Mouse (Mus musculus) embryo, embryonic 9.5 days (tissue): ENCODE measurements around the gene Ttc7b.
A peak's percentile ranks its signal among the peaks of the same experiment; 100 is the strongest.

Source experiments
- DNase-seq: peaks from one replicate; pipeline ENCODE4 v3.0.0-alpha.2; 2017; ENCODE audit errors: extremely low spot score

Gene Ttc7b

DNA sequence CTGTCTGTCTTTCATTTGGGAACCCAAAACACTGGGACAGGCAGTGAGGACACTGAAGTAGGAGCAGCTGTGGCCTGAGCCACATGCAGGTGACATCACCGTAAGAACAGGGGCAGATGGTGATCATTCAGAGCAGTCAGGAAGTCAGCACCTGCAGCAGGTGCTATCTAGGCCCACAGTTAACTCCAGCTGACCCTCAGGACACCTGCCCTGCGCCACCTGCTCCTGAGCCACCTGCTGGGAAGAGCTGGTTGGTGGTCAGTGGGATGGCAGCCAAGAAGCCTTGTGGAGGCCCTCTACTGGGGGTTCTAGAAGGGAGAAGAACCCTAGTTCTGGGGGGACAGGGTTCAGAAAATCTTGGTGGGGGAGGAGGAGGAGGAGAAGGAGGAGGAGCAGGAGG lies 216.3 kb downstream of the Ttc7b start:
- no peak for DNase-seq

DNA sequence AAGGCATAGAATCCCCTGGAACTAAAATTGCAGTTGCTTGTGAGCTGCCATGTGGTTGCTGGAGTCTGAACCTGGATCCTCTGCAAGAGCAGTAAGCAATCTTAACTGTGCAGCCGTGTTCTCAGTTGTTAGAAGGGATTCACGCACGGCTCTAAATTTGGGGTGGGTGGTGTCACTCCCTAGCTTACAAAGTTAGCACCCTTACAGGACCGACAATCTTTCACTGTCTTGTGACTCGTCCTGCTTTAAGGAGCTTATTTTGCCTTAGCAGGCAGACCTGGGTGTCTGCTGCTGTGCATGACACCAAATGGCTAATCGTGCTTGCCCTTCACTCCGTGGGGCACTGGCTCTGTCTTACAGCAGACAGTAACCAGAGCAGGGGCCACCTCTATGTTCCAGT lies 217.5 kb downstream of the Ttc7b start:
- DNase-seq, result no peak

DNA sequence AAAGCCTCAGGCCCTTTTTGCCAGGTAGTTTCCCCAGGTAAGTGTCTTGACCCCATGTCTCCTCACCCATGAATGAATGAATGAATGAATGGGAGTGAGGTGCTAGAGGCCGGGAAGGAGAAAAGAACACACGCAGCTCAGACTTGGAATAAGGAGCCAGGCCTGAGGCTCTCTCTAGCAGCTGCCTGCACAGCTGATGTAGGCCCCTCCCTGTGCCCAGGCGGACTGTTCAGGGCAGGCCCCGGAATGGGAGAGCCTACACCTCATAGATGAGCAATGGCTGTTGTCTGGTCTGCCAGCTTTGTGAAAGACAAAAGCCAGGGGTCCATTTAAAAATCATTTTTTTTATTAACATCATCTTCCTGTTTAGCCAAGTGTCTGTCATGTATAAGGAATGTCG lies 220.2 kb downstream of the Ttc7b start:
- no peak for DNase-seq

DNA sequence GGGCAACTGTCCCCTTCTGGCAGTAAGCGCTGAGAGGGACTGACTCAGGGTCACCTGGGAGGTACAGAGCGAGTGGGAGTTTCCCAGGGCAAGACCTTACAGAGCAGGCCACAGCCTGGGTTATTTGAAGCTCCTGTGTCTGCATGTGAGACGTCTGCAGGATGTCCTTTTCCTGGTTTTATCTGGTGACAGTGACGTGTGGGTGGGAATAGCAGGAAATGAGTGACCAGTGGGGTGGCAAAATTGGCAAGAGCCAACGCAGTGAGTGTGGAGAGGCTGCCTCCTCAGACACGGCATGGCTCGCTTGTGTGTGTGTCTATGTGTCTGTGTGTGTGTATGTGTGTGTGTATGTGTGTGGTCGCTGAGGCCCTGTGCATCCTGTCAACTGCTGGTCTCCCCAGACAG lies 221.3 kb downstream of the Ttc7b start:
- DNase-seq, result no peak

DNA sequence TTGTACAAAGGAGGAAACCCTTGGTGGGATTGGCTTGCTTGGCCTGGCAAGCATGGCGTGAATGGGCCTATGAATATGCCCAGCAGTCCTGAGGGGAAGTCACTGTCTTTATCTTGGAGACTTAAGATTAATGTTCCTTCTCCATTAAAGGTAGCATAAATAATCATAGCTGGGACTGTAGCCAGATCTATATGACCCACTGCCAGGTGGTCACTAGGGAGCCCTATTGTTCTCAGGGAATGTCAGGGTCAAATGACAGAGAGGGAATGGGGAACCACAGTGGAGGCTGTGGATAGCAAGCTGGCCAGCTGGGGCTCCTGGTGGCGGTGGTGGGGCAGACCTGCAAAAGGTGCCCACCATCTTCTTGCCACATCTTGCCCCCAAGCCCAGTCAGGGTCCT lies 221.8 kb downstream of the Ttc7b start:
- DNase-seq, result no peak

DNA sequence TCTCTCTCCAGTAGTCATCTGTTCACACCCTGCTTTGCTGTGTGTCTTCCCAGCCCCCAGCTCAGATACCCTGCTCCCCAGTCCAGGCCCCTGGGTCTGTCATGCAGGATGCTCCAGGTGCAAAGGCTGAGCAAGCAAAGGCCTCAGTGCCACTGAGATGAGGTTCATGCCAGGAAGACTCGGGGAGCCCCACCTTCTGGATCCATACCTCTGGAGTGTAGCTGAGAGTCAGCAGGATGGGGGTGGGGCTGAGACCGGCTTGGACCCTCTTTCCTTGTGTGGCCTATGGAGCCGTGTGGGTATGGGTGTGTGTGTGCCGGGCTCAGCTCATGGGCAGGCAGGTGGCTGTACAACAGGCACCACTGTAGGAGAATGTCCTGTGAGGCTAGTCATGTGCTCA lies 222.7 kb downstream of the Ttc7b start:
- DNase-seq, result no peak

DNA sequence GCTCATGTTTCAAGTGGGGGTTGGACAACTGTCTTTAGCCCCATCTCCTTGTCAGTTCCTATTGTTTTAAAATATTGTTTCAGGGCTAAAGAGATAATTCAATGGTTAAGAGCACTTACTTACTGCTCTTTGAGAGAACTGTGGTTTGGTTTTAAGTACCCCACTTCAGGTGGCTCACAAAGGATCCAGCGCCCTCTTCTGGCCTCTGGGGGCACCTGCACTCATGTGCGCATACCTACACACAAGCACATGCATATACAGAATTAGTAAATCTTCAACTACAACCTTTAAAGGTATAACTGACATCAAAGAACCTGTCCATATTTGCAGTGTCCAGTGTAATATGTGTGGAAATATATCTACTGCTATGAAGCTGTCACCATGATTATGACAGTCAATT lies 226.2 kb downstream of the Ttc7b start:
- DNase-seq, result no peak

DNA sequence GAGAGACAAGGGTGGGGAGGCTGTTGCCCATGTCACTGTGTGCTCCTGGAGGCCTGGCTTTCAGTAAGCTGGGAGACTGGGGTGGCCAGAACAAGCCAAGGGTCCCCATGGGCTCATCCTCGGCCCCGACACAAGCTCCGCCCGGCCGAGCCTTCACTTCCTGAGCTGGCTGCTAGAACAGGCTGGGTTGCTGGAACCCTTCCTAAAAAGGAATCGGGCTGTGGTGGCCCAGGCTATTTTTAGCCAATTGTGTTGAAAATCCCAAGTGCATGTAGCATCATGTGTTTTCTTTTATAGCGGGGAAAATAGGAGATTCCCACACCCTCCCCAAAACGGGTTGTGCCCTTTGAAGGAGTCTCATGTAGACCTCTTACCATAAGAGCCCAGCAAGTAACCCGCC lies 226.7 kb downstream of the Ttc7b start:
- no peak for DNase-seq

DNA sequence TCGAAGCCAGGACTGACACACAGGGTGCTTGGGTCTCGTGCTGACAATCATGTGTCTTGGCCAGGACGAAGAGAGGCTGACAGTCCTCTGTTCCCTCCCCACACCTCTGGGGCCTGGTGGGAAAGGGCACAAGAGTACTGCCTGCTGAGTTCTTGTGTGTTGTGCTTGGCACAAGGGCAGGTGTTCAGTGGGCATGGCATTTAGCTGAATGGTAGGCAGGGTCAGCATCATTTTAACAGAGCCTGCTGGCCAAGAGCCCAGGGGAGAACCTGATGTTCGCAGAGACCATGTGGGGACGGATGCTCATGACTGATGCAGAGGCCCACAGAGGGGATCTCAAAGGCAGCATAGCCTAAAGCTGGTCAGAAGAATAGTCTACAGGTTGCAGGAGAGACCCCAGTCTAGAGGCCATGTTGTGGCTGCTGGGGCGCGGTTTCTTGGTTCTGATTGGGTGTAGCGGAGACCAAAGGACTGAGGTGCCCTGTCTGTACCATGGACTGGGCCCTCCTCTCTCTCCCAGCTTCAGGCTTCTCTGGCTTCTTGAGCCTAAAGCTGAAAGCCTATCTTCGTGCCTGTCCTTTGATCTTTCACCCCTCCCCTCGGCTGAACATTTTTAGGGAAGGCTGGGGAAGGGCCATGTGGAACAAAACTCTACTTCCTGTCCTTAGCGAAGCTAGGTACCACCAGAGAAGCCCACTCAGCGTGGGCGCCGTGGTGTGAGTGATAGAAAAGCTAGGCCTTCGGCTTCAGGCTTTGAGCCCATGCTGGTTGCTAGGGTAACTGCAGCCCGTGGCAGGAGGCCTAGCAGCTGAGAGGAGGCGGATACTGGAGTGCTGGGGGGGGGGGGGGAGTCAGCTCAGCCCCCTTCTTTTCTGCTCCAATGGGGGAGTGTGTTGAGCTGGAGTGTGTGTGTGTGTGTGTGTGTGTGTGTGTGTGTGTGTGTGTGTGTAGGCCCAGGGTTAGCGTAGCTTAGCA lies 229.6 kb downstream of the Ttc7b start:
- DNase-seq, result peak; percentile 58

DNA sequence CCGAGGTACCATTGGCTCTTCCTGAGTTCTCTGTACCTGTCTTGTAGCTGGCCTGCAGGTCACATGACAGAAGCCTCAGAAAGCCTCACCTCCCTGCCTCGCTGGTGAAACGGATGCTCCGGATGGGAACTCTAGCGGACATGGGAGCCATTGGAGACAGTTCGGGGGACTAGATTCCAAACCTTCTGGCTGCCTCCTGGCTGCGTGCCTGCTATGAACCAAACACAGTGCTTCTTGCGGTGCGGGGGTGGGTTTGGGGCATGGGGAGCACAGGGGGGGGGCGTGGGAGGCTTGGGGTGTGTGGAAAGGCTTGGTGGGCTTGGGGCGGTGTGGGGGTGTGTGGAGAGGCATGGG lies 230.5 kb downstream of the Ttc7b start:
- DNase-seq, result no peak

DNA sequence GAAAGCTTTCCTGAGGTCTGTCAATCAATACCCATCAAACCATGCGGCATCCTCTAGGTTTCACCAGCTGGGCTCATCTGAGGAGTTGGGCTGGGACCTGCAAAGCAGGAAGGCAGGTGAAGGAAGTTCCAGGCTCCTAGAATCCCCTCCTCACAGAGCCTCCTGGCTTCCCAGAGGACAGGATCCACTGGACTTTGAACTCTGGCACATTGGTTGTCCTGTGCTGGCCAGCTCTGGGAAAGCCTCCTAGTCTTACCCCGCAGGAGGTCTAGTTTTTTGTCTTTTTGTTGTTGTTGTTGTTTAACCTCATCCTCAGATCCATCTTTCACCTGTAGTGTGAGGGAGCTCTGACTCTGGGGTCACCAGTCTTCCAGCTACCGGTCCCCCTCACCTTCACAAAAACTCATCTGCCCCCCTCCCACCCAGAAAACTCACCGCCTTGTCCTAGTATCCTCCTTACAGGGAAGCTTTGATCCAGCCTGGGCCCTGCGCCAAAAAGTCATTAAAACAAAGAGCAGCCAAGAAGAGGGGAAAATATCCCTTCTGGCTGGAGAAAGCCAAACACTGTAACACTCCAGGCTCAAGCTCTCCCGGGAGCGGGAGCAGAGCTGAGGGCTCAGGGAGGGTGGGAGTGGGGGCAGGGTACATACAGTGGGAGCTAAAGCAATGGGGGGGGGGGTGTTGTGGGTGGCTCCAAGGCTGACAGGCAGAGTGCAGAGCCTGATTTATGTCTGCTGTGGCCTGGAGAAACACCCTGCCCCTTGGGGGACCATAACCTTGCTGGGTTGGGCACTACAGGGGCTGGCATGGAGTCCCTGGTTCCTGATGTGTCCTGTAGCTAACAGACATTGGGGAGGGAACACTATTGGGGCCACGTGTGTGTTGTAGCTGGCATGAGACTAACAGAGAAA lies 231.1 kb downstream of the Ttc7b start:
- peak; percentile 7 for DNase-seq

DNA sequence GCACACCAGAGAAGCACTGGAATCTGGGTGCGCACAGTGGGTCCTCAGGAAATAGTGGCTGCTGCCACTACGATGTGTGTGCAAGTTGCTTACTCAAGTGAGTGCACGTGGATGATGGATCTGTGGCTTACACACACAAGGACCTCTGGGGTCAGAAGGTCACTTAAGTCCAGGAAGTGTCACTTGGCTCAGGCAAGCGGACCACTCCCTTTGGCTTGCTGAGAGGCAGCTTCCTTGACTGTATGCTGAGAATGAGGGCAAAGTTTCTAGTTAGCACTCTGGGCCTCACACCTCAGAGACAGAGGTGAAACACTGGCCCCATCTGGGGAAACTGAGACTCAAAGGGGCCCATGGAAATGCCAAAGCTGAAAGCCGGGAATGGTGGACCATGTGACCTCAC lies 232.6 kb downstream of the Ttc7b start:
- no peak for DNase-seq

DNA sequence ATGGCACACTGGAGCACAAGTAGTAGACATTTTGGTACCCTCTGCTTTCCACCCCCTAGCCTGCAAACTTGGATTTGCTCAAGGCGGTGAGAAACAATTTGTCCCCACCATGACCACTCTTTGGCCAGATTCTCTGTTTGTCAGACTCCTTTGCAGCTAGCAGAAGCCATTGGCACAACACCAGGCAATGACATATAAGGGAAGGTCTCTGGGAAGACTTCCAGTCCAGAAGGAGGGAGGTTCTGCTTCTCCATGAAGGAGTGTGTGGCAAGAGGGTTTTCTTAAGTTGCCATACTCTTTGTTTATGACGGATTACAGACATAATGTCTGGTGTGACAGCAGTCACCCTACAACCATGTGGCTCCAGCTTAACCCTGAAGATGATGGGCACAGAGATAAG lies 233.1 kb downstream of the Ttc7b start:
- no peak for DNase-seq

DNA sequence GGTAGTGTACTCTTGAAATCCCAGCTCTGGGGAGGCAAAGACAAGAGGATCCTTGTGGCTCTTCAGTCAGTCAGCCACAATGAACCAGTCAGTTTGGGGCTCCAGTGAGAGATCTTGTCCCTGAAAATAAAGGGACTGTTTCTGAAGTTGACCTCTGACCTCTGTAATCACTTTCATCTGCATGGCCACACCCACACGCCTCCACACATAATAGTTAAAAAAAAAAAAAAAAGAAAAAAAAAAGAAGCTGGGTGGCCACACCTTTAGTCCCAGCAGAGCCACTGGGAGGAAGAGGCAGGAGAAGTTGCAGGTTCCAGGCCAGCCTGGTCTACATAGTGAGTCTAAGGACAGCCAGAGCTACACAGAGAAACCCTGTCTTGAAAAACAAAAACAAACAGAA lies 237.3 kb downstream of the Ttc7b start:
- no peak for DNase-seq

DNA sequence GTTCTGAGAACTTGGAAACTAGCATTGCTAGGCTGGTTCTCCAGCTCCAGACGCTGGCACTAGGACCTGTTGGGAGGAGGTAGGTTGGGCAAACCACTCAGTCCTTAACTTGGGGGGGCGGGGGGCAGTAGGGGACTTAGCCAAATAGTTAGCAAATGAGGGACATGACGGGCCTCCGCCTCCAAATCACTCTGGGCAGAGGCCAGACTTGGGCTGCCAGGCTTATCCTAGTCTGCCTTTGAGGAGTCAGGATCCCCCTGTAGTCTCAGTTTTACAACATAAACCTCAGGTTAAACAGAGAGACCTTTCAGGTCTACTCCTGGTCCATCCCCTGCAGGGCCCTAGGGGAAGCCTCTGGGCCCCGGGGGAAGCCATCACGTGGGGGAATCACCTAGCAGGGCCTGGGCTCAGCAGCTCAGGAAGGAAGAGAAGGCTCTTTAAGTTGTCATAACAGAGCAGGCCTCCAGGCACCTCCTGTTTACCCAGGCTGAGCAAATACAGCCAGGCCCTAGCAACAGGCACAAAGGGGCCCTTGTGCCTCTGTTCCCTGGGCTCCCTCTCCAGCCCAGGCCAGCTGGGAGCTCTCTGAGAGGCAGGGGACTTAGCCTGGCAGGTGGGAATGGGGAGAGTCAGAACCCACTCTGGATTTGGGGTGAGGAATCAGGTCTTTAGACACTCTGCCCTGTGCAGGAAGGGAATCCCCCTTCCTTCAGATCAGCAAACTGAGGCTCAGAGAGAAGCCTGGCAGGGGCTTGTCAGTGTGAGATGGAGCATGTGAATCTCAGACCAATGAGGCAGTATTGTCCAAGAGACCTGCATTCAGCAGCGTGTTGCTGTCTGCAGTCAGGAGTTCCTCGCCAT lies 238.4 kb downstream of the Ttc7b start:
- DNase-seq, result peak; percentile 52

DNA sequence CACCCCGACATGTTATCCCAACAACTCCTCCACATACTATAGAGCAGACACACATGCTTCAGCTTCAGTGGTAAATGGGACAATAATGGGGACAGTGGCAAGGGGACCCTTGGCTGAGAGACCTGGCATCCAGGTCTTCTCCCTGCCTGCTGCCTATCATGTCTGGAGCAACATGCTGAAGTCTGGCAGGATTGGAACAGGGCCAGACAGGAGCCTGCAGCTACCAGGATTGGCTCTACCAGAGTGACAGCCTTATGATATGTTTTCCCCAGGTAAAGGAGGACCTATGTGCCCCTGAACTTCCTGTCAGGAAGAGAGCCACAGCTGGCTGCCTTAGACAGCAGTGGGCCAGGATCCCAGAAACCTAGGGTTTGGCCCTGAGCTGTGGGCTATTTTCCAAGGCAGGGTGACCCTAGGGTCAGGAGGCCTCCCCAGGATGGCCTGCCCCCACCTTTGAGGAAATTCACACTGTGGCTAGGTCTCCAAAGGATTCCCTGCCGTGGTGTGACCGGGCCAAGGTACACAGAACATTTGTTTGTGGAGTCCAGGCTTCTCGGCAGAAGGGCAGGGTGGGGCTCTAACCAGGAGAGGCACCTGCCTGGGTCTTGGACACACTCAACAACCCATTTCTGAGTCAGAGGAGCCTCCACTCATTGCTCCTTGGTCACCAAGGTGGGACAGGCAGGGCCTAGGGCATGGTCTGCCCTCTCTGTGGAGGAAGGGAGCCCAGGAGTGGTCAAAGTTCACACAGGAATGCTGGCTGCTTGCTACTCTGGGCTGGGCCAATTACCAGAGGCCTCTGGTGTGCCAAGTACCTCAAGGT lies 239.4 kb downstream of the Ttc7b start:
- no peak for DNase-seq

DNA sequence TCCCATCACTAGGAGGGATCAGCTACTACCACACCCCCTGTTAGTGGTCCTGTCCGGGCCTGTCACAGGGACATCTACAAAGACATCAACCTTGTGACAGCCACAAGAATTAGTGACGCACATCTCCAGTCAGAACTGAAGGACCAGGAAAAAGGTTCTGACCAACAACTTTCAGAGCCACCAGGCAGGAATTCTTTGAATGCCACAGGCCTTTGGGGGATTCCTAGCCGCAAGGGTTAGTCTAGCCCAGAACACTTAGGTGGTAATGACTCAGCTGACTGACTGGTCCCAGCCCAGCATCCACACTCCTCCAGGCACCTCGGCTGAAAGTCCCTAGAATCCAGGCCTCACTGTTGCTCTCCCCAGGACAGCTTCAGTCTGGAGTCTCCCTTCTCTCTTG lies 240.7 kb downstream of the Ttc7b start:
- no peak for DNase-seq

DNA sequence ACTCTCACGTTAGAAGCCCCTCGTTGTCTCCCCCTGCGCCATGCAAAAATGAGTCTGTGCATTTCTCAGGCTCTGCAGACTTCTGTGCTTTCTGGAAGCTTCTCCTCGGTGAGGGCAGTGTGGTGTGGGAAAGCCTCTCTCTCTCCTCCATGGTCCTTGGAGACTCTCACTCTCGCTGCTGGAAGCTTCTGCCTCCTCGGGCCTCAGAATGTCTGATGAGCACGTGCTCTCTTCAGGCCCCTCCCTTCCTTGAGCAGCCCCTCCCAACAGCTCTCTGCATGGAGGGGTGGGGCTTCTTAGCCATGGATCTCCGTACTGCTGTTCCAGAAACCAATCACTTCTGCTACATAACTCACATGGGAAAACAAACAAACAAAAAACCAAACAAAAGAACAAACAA lies 242.3 kb downstream of the Ttc7b start:
- DNase-seq, result no peak

DNA sequence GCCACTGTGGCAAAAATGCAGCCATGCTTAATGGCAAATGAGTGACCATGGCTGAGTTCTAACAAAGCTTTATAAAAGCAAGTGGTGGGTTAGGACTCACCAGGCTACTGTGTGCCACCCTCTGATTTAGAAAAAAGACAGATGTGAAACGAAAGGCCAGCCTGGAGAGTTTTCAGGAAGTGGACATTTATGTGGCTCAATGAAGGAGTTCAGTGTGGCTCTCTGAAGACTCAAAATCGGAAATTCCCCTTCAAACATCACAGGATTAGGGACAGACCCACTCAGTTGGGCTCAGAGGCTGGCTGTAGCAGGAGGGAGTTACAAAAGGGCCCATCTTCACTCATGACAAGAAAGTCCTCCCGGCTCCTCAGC lies 243.1 kb downstream of the Ttc7b start:
- DNase-seq, result no peak

DNA sequence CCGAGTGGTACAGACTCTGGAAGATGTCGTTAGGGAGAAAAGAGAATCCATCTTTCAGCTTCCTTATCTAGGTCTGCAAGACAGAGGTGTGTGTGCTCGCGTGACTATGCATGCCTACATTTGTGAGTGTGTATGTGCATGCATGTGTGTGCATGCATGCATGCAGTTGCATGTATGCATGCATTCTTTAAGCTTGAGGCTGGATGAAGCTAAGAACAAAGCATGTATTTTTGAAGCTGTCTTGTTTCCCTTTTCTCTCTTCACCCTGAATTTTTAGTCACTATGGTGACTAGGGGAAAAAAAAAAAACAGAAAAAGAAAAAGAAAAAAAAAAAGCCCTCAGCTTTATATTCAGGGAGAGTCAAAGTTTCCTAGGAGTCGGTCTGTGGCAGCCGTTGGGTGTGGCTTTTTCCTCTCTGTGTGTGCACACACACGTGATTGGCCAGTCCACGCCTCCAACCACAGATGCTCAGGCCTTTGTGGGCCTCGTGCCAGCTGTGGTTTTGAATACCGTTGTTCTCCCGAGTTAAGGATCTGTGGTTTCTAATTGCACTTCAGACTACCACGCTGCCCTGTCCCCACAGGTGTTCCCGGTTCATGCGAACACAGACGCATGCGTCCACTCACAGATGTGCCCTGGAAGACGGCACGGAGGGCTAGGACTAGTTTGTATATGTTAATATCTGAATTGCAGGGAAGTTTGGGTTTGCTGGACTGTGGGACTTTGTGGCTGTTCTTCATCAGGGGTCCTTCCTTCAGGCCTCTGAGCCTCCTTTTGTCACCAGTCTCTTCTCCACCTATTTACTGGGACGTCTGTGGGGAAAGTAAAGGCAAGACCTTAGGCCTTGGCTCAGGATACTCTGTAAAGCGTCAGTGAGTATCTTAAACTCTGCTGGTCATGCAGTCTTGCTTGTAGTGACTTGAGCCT lies 243.8 kb downstream of the Ttc7b start:
- no peak for DNase-seq
